Mouse (Mus musculus) stomach, embryonic 16.5 days (tissue): ENCODE results near the gene Rgs9. TPM values are rescaled to one million over a fixed set of nuclear protein-coding genes. Genes with fewer than 3 reads are reported as not detected.

Experiments used
- ATAC-seq: fragments of 200-750 bp; cut with Nextera tagmentation; 2 replicates; pipeline ENCODE4 v1.8.0; 2017; ENCODE audit warnings: moderate number of reproducible peaks, moderate TSS enrichment; ENCODE audit not compliant: insufficient read depth, low FRiP score
- H3K27ac ChIP-seq: fragments of 300-500 bp; sonication (generic); 2 replicates; pipeline ENCODE4 v1.5.1; 2014; ENCODE audit warnings: low read length
- H3K27me3 ChIP-seq: fragments of 300-500 bp; sonication (generic); 2 replicates; pipeline ENCODE4 v1.6.1; 2014; ENCODE audit warnings: low read length, control low read depth, mixed read lengths; ENCODE audit not compliant: control insufficient read depth, insufficient read depth
- H3K36me3 ChIP-seq: fragments of 300-500 bp; sonication (generic); 2 replicates; pipeline ENCODE4 v1.6.1; 2014; ENCODE audit warnings: low read length; ENCODE audit not compliant: control insufficient read depth, insufficient read depth
- H3K4me1 ChIP-seq: fragments of 300-500 bp; sonication (generic); 2 replicates; pipeline ENCODE4 v1.6.1; 2014; ENCODE audit warnings: low read length, control low read depth, mixed read lengths; ENCODE audit not compliant: control insufficient read depth, insufficient read depth
- H3K4me2 ChIP-seq: fragments of 300-500 bp; sonication (generic); 2 replicates; pipeline ENCODE4 v1.6.1; 2014; ENCODE audit warnings: low read depth, low read length, mixed read lengths
- H3K4me3 ChIP-seq: fragments of 300-500 bp; sonication (generic); replicated peaks from 2 replicates; pipeline ENCODE4 v1.5.1; 2014; ENCODE audit warnings: mild to moderate bottlenecking, low read length
- H3K9ac ChIP-seq: fragments of 300-500 bp; sonication (generic); 2 replicates; pipeline ENCODE4 v1.6.1; 2014; ENCODE audit warnings: low read length
- H3K9me3 ChIP-seq: fragments of 300-500 bp; sonication (generic); replicated peaks from 2 replicates; pipeline ENCODE4 v1.6.1; 2016; ENCODE audit warnings: low read length, control low read depth; ENCODE audit not compliant: control insufficient read depth
- WGBS: fragments of 180-500 bp; shearing (Covaris S2); extraction: QIAGEN DNeasy Blood & Tissue Kit; methylation state at CpG from one replicate; pipeline ENCODE4 v1.1.7; 2014; 5-methylcytosine and 5-hydroxymethylcytosine counted together
- polyA plus RNA-seq: library from polyadenylated mRNA; unstranded; fragments of >200 nt; fragmentation: Nextera tagmentation; extraction: Ambion mirVana; gene quantifications from 2 replicates; pipeline ENCODE4 v1.2.1, GENCODE M21; 2015

The Rgs9 gene
- polyA plus RNA-seq, 1 experiment from 2014 or later, result 2.3 TPM

- no peaks in the 10 kb centered on the region for H3K27me3 ChIP-seq
- H3K4me1 ChIP-seq, result no peaks in the 10 kb centered on the region
- WGBS, result 55% methylated on average over 8 of the region's 8 CpGs
- H3K9ac ChIP-seq, result no peak overlapping the region
- no peak for ATAC-seq
- H3K36me3 ChIP-seq, result no peaks in the 10 kb centered on the region
- H3K9me3 ChIP-seq, result no peaks in the 10 kb centered on the region
- H3K4me3 ChIP-seq, result no peak overlapping the region
- H3K27ac ChIP-seq, result no peak overlapping the region
- no peak overlapping the region for H3K4me2 ChIP-seq
Measured at GRCm38 (mm10) chr11:109178788-109179518, 119.0 kb downstream of the Rgs9 start.

GRCm38 (mm10) chr11:109175376-109175969 is 122.5 kb downstream of the Rgs9 start:
- Histone ChIP-seq H3K9me3 (no peaks in the 10 kb centered on the region; the same call in 1 of the 2 replicates), H3K4me2 (no peak overlapping the region), H3K27me3 (no peaks in the 10 kb centered on the region), H3K36me3 (no peaks in the 10 kb centered on the region), H3K4me1 (no peaks in the 10 kb centered on the region), H3K4me3 (no peak overlapping the region), H3K9ac (no peak overlapping the region), H3K27ac (no peak overlapping the region)
- ATAC-seq, result no peak
- WGBS, result 81% methylated on average over 8 of the region's 8 CpGs

Other genes with a start within 250 kb of the Rgs9 start
- gene E030025P04Rik, start 153.8 kb downstream of the Rgs9 start, polyA plus RNA-seq, result not detected in 2 replicates
- 28.8 and 32.8 TPM in 2 replicates for gene Gna13, start 64.7 kb upstream of the Rgs9 start, polyA plus RNA-seq
- not detected in 2 replicates for gene 9930022D16Rik, start 115.8 kb upstream of the Rgs9 start, polyA plus RNA-seq
- gene Amz2, start 127.8 kb upstream of the Rgs9 start, polyA plus RNA-seq, result 37.0 and 41.0 TPM in 2 replicates
- 4.1 and 5.2 TPM in 2 replicates for gene Arsg, start 175.2 kb upstream of the Rgs9 start, polyA plus RNA-seq
- 13.1 and 13.3 TPM in 2 replicates for gene Slc16a6, start 175.5 kb upstream of the Rgs9 start, polyA plus RNA-seq